Mouse (Mus musculus): ENCODE data around the gene Cfdp1. TPM values are rescaled to one million over a fixed set of nuclear protein-coding genes. Genes with fewer than 3 reads are reported as not detected.

Cfdp1 gene
- 114 and 123 TPM in 2 replicates for polyA plus RNA-seq (2015; fragmentation: Nextera tagmentation; extraction: Ambion mirVana)

DNA sequence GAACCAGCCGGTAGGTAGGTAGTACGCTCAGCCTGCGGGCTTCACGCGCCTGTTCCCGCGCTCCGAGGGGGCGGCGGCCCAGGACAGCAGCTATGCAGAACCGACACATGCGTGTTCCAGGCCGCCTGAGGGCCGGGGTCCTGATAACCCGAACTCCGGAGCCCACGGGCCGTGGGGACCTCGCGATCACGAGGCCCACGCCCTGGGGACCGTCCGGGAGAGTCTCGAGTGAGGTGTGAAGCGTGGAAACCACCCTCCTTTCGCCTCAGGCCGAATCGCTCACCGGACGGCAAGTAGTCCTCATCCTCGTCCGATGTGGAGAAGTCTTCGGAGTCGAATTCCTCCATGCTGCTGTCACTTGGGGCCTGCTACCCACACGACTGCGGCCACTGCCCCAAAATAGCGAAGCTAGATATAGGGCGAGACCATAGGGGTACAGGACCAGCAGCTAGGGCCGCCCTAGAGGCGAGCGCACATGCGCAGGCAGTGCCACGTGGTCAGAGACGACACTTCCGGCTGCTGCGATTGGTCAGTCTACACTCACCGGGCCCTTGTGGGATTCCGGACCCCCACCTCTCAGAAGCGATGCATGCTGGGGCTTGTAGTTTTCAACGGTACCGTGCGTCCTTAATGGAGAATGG, at the start of gene Cfdp1:
TSS of gene Cfdp1 (minus strand) at position 431 of the 641 bp plus-strand sequence.
- ATAC-seq (replicated peaks; ENCODE audit: extremely low read depth, insufficient read depth, low FRiP score) = peak; percentile 100
- under 1% methylated on average over 53 of the region's 53 CpGs for WGBS
- H3K27ac ChIP-seq (ENCODE audit: low read length) = peak within 1 kb of the TSS; percentile 53

DNA sequence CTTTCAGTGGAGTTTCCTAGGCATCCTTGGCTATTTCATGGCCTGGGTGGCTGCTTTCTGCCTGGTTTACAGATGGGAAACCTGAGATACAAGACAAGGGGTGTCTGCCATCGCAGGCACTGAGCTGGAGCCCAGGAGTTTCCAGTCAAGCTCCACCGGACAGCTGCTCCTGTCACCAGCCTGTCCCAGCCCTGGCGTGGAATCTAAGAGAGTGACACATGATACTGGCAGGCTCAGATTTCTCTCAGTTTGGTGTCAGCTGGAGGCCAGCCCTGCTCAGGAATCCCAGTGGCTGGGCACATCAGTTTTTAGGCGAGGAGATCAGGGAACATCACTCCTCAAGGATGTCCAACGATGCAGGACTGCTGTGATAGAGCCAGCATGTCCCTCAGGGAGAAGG, 48.0 kb upstream of the Cfdp1 start:
- Histone ChIP-seq H3K36me3 (ENCODE audit: control insufficient read depth, insufficient read depth) (no peaks in the 10 kb centered on the region), H3K27ac (ENCODE audit: low read length) (no peak overlapping the region), H3K4me3 (ENCODE audit: low read length) (no peak overlapping the region), H3K27me3 (ENCODE audit: control insufficient read depth, insufficient read depth, low read length) (no peaks in the 10 kb centered on the region), H3K9ac (ENCODE audit: low read length) (no peak overlapping the region), H3K4me2 (ENCODE audit: low read depth, low read length) (no peak overlapping the region), H3K4me1 (ENCODE audit: control insufficient read depth, insufficient read depth, low read length) (peaks cover 2% of the 10 kb centered on the region; the same call in 1 of the 2 replicates), H3K9me3 (replicated peaks; ENCODE audit: control insufficient read depth, low read length) (no peaks in the 10 kb centered on the region)
- ATAC-seq (replicated peaks; ENCODE audit: extremely low read depth, insufficient read depth, low FRiP score) = no peak
- 10% methylated on average over 5 of the region's 5 CpGs for WGBS

More for the DNA sequence above, at the start of gene Cfdp1:
- Histone ChIP-seq H3K4me3 (ENCODE audit: low read length) (peak within 1 kb of the TSS; percentile 80), H3K4me2 (ENCODE audit: low read depth, low read length) (peak within 1 kb of the TSS; percentile 81), H3K4me1 (ENCODE audit: control insufficient read depth, insufficient read depth, low read length) (peaks cover 10% of the 10 kb centered on the region), H3K9me3 (replicated peaks; ENCODE audit: control insufficient read depth, low read length) (no peaks in the 10 kb centered on the region), H3K27me3 (ENCODE audit: control insufficient read depth, insufficient read depth, low read length) (no peaks in the 10 kb centered on the region), H3K36me3 (ENCODE audit: control insufficient read depth, insufficient read depth) (no peaks in the 10 kb centered on the region), H3K9ac (ENCODE audit: low read length) (peak within 1 kb of the TSS; percentile 84)

DNA sequence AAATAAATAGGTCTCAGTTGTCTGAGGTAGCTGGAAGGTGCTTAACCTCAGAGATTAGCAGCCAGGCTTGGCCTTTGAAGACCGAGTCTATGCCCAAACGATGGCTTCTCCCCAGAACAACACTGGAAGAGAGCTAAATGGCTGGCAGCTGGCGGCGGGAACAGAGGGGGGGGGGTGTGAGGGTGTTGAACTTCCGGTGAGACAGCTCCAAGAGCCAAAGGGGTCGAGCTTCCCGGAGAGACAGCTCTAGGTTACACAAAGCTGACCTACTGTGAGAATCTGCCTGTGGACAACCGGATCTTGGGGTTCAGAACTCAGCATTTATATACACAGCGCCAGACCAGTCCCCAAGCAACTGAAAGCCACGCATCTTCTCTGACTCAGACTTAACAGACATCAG, 44.5 kb upstream of the Cfdp1 start:
- H3K4me3 ChIP-seq (ENCODE audit: low read length) = no peak overlapping the region
- no peaks in the 10 kb centered on the region for H3K9me3 ChIP-seq (replicated peaks; ENCODE audit: control insufficient read depth, low read length)
- H3K27me3 ChIP-seq (ENCODE audit: control insufficient read depth, insufficient read depth, low read length) = peaks cover 2% of the 10 kb centered on the region; the same call in 1 of the 2 replicates
- ATAC-seq (replicated peaks; ENCODE audit: extremely low read depth, insufficient read depth, low FRiP score) = no peak
- H3K4me2 ChIP-seq (ENCODE audit: low read depth, low read length) = no peak overlapping the region
- H3K4me1 ChIP-seq (ENCODE audit: control insufficient read depth, insufficient read depth, low read length) = peaks cover 2% of the 10 kb centered on the region; the same call in 1 of the 2 replicates
- H3K36me3 ChIP-seq (ENCODE audit: control insufficient read depth, insufficient read depth) = no peaks in the 10 kb centered on the region
- no peak overlapping the region for H3K27ac ChIP-seq (ENCODE audit: low read length)
- H3K9ac ChIP-seq (ENCODE audit: low read length) = no peak overlapping the region
- 35% methylated on average over 10 of the region's 10 CpGs for WGBS

DNA sequence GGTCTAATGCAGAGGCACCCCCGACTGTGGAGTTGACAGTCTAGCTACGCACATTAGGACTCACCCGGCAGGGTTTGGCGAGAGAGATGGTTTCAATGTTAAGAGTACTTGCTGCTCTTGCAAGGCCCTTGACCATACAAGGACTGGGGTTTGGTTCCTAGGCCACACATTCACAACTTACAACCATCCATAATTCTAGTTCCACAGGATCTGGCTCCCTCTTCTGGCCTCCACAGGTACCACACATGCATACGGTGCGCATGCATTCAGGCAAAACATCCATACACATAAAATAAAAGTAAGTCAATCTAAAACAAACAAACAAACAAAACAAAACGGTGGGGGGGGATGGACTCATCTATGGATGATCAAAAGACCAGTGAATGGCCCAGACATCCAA, 40.9 kb upstream of the Cfdp1 start:
- Histone ChIP-seq H3K4me3 (ENCODE audit: low read length) (no peak overlapping the region), H3K4me2 (ENCODE audit: low read depth, low read length) (no peak overlapping the region), H3K36me3 (ENCODE audit: control insufficient read depth, insufficient read depth) (no peaks in the 10 kb centered on the region), H3K4me1 (ENCODE audit: control insufficient read depth, insufficient read depth, low read length) (peaks cover 7% of the 10 kb centered on the region), H3K9me3 (replicated peaks; ENCODE audit: control insufficient read depth, low read length) (no peaks in the 10 kb centered on the region), H3K9ac (ENCODE audit: low read length) (no peak overlapping the region), H3K27ac (ENCODE audit: low read length) (no peak overlapping the region), H3K27me3 (ENCODE audit: control insufficient read depth, insufficient read depth, low read length) (peaks cover 22% of the 10 kb centered on the region)
- no peak for ATAC-seq (replicated peaks; ENCODE audit: extremely low read depth, insufficient read depth, low FRiP score)
- 87% methylated on average over 7 of the region's 7 CpGs for WGBS

DNA sequence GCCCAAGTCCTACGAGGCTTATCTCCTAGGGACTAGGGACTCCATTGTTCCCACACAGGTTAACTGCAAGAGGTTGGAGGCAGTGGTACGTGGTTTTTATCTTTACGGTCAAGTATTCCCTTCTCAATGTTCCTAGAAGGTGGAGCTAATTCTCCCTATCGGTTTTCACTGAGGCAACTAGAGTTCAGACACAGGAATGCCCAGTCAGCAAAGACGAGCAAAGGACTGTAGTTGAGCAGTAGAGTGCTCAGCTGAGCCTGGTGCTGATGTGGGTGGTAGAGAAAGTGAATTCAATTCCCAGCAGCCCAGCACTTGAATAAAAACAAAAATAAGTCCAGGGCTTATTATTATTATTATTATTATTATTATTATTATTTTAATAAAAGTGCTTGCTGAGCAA, 38.5 kb upstream of the Cfdp1 start:
- WGBS = 39% methylated on average over 5 of the region's 5 CpGs
- Histone ChIP-seq H3K4me3 (ENCODE audit: low read length) (no peak overlapping the region), H3K4me1 (ENCODE audit: control insufficient read depth, insufficient read depth, low read length) (peaks cover 8% of the 10 kb centered on the region), H3K9ac (ENCODE audit: low read length) (no peak overlapping the region), H3K27ac (ENCODE audit: low read length) (no peak overlapping the region), H3K36me3 (ENCODE audit: control insufficient read depth, insufficient read depth) (no peaks in the 10 kb centered on the region), H3K27me3 (ENCODE audit: control insufficient read depth, insufficient read depth, low read length) (peaks cover 38% of the 10 kb centered on the region), H3K9me3 (replicated peaks; ENCODE audit: control insufficient read depth, low read length) (no peaks in the 10 kb centered on the region), H3K4me2 (ENCODE audit: low read depth, low read length) (no peak overlapping the region)
- no peak for ATAC-seq (replicated peaks; ENCODE audit: extremely low read depth, insufficient read depth, low FRiP score)

DNA sequence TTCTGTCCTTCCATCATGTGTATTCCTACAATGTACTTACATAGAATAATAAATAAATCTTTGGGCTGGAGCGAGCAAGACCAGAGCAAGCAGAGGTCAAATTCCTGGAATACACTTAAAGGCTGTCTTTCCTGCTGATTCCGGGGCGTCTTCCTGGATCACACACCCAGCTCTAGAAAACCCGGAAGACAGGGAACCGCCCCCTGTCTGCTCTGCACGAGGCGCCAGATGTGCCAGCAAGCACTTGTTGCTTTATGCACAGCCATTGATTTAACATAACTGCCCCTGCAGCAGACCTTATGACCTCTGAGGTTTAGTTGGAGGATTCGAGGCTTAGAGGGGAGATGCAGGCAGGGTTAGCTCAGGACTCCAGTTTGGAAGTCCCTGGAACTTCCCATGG, 37.9 kb upstream of the Cfdp1 start:
- Histone ChIP-seq H3K27me3 (ENCODE audit: control insufficient read depth, insufficient read depth, low read length) (peaks cover 38% of the 10 kb centered on the region), H3K4me2 (ENCODE audit: low read depth, low read length) (no peak overlapping the region), H3K27ac (ENCODE audit: low read length) (no peak overlapping the region), H3K36me3 (ENCODE audit: control insufficient read depth, insufficient read depth) (no peaks in the 10 kb centered on the region), H3K9me3 (replicated peaks; ENCODE audit: control insufficient read depth, low read length) (no peaks in the 10 kb centered on the region), H3K4me1 (ENCODE audit: control insufficient read depth, insufficient read depth, low read length) (peaks cover 8% of the 10 kb centered on the region), H3K4me3 (ENCODE audit: low read length) (no peak overlapping the region), H3K9ac (ENCODE audit: low read length) (no peak overlapping the region)
- ATAC-seq (replicated peaks; ENCODE audit: extremely low read depth, insufficient read depth, low FRiP score) = no peak
- 20% methylated on average over 8 of the region's 8 CpGs for WGBS

DNA sequence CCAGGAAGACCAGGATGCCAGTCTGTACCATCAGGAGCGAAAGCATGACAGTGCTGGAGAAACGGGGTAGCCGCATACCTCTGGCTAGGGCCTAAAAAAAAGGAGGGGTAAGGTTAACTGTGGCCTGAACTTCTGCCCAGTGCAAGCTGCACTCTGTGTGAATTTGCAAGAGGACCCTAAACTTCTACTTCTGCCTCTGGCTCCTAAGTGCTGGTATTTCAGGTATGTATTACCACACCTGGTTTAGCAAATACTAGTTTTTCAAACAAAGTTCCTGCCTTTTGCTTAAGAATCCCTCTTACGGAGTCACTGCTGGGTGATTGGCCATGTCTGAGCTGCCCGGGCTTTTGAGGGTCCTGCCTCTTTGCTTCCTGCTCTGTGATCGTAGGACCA, 36.8 kb upstream of the Cfdp1 start:
- WGBS = 57% methylated on average over 6 of the region's 6 CpGs
- Histone ChIP-seq H3K4me2 (ENCODE audit: low read depth, low read length) (no peak overlapping the region), H3K36me3 (ENCODE audit: control insufficient read depth, insufficient read depth) (no peaks in the 10 kb centered on the region), H3K9ac (ENCODE audit: low read length) (no peak overlapping the region), H3K4me3 (ENCODE audit: low read length) (no peak overlapping the region), H3K9me3 (replicated peaks; ENCODE audit: control insufficient read depth, low read length) (no peaks in the 10 kb centered on the region), H3K4me1 (ENCODE audit: control insufficient read depth, insufficient read depth, low read length) (peaks cover 8% of the 10 kb centered on the region), H3K27me3 (ENCODE audit: control insufficient read depth, insufficient read depth, low read length) (peaks cover 36% of the 10 kb centered on the region), H3K27ac (ENCODE audit: low read length) (no peak overlapping the region)
- no peak for ATAC-seq (replicated peaks; ENCODE audit: extremely low read depth, insufficient read depth, low FRiP score)

DNA sequence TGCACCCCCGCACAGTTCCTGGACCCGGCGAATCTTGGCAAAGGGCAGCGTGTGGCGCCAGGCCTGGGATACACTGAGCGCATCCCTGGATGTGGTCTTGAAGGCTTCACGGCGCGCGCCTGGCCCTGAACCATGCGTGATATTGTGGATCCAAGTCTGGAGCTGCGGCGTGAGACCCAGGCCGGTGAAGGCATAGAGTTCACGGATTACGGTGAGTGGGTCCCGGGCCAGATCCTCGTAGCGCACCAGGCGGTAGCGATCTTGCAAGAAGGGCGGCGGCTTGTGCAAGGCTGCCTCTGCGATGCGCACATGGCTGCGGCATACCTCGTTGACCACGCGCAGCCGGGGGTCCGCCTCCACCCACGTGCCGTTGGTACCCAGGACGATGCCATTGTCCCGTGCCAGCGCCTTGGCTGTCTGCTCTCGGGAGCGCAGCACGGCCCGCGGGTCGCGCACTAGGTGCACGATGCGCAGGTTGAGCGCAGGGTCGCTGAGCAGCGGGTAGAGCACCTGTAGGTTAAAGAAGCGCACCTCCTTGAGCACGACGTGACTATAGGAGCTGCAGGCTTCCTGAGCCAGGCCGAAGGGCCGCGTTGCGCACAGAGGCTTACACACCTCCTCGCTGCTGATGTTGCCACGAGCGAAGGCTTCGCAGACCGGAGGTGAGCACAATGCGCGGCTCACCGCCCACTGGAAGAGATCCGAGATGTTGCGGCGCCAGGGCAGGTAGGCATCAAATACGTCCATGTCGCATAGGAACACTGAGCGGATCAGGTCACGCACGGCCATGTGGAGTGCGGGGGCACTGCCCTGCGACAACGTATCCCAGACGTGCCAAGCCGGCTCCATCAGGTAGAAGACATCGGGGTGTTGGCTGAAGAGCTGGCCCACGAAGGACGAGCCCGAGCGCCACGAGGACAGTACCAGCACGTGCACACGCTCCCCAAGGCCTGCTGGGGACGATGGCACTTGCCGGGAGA, 36.1 kb upstream of the Cfdp1 start:
- peaks cover 8% of the 10 kb centered on the region for H3K4me1 ChIP-seq (ENCODE audit: control insufficient read depth, insufficient read depth, low read length)
- no peaks in the 10 kb centered on the region for H3K36me3 ChIP-seq (ENCODE audit: control insufficient read depth, insufficient read depth)
- H3K9me3 ChIP-seq (replicated peaks; ENCODE audit: control insufficient read depth, low read length) = no peaks in the 10 kb centered on the region
- H3K4me2 ChIP-seq (ENCODE audit: low read depth, low read length) = peak overlapping the region; percentile 44
- H3K4me3 ChIP-seq (ENCODE audit: low read length) = peak overlapping the region; percentile 30
- ATAC-seq (replicated peaks; ENCODE audit: extremely low read depth, insufficient read depth, low FRiP score) = no peak; the same call in 1 of the 2 replicates
- no peak overlapping the region for H3K9ac ChIP-seq (ENCODE audit: low read length)
- WGBS = 11% methylated on average over 86 of the region's 86 CpGs
- peaks cover 38% of the 10 kb centered on the region for H3K27me3 ChIP-seq (ENCODE audit: control insufficient read depth, insufficient read depth, low read length)
- H3K27ac ChIP-seq (ENCODE audit: low read length) = no peak overlapping the region
